In genomic region chr11:32444266-32444665, GRCm38 (mm10) we compare ENCODE assay signal across 23 mouse cellular contexts. TPM values are rescaled to one million over a fixed set of nuclear protein-coding genes. Genes with fewer than 3 reads are reported as not detected.
DNase-seq lines count a peak whose midpoint lies in the region; ATAC-seq and TF ChIP-seq lines count a peak whose summit lies in the region.
"Had no signal": no experiment of that assay in that cellular context is flagged by ENCODE, and none has a peak within 500 bp of the region (broad histone marks: within the 10 kb centered on the region; RNA-seq: fewer than 3 reads in every experiment).

No protein-coding gene starts in this region.

- 17% methylated on average over 1 of the region's 1 CpGs for WGBS in hindbrain, postnatal 0 days

- TF ChIP-seq POLR2A in brain, embryonic 14.5 days (IDR thresholded peaks at IDR 0.05; ENCODE audit: borderline replicate concordance, extremely low read depth, insufficient read depth, insufficient read length, poor library complexity, severe bottlenecking), result no peak

- no peak overlapping the region for H3K4me3 ChIP-seq in hindbrain, postnatal 0 days (ENCODE audit: low read length)
- H3K4me3 ChIP-seq: embryonic facial prominence, embryonic 13.5 days; embryonic facial prominence, embryonic 15.5 days; erythroblast, embryonic 14.5 days; forebrain, embryonic 10.5 days; forebrain, embryonic 12.5 days had no signal

- no peak overlapping the region for H3K9ac ChIP-seq in hindbrain, postnatal 0 days (replicated peaks; ENCODE audit: low read length)
- H3K9ac ChIP-seq: embryonic facial prominence, embryonic 13.5 days; embryonic facial prominence, embryonic 15.5 days; forebrain, embryonic 12.5 days had no signal

- ATAC-seq in hindbrain, postnatal 0 days, result no peak
- ATAC-seq: activated CD4-positive, CD25-positive, alpha-beta regulatory T cell, adult 4 months; forebrain, embryonic 16.5 days; Patski had no signal

- no peaks in the 10 kb centered on the region for H3K4me1 ChIP-seq in hindbrain, postnatal 0 days (ENCODE audit: insufficient read depth, low read length)
- H3K4me1 ChIP-seq: embryonic facial prominence, embryonic 13.5 days; embryonic facial prominence, embryonic 15.5 days; forebrain, embryonic 12.5 days had no signal

- H3K27me3 ChIP-seq in hindbrain, postnatal 0 days (ENCODE audit: insufficient read depth, low read length), result no peaks in the 10 kb centered on the region
- H3K27me3 ChIP-seq: embryonic facial prominence, embryonic 13.5 days; embryonic facial prominence, embryonic 15.5 days; Patski had no signal

- no peak overlapping the region for H3K27ac ChIP-seq in hindbrain, postnatal 0 days
- H3K27ac ChIP-seq: embryonic facial prominence, embryonic 13.5 days; embryonic facial prominence, embryonic 15.5 days; forebrain, embryonic 10.5 days; forebrain, embryonic 12.5 days had no signal

- H3K4me2 ChIP-seq in hindbrain, postnatal 0 days (ENCODE audit: low read depth, low read length), result no peak overlapping the region
- H3K4me2 ChIP-seq: embryonic facial prominence, embryonic 13.5 days; embryonic facial prominence, embryonic 15.5 days; forebrain, embryonic 12.5 days had no signal

- no peaks in the 10 kb centered on the region for H3K9me3 ChIP-seq in hindbrain, postnatal 0 days (ENCODE audit: low read length)
- H3K9me3 ChIP-seq: embryonic facial prominence, embryonic 13.5 days; embryonic facial prominence, embryonic 15.5 days; forebrain, embryonic 10.5 days; forebrain, embryonic 12.5 days had no signal

- no peak for TF ChIP-seq CTCF in brain, embryonic 14.5 days (IDR thresholded peaks at IDR 0.05; ENCODE audit: borderline replicate concordance, extremely low read depth, insufficient read depth, insufficient read length)
- TF ChIP-seq CTCF in hindbrain, postnatal 0 days (IDR thresholded peaks at IDR 0.05; ENCODE audit: low read depth), result no peak

- H3K36me3 ChIP-seq in hindbrain, postnatal 0 days (ENCODE audit: insufficient read depth, low read length), result no peaks in the 10 kb centered on the region
- H3K36me3 ChIP-seq: embryonic facial prominence, embryonic 13.5 days; embryonic facial prominence, embryonic 15.5 days; forebrain, embryonic 10.5 days; forebrain, embryonic 12.5 days had no signal

- peak; percentile 85 for DNase-seq in Muller cell, postnatal 12 days (ENCODE audit: inconsistent ontology term)
- peak; percentile 62 for DNase-seq in brain, embryonic 14.5 days (ENCODE audit: low read depth)
- peak; percentile 71 for DNase-seq in retina, postnatal 1 day
- no peak for DNase-seq in layer of hippocampus, adult 8-10 months (ENCODE audit: low spot score in 2 of 2)
- no peak for DNase-seq in hindbrain, postnatal 0 days (ENCODE audit: low spot score)
- DNase-seq: adrenal gland, adult 8-10 months; adrenal gland, postnatal 14 days; adrenal gland, postnatal 36 days; cerebellum, adult 11 months; cerebellum, adult 18-20 months; cerebellum, adult 8-10 months; cerebellum, adult 9-11 months; cerebellum, postnatal 14 days; cerebellum, postnatal 36 days; embryo, embryonic 11 days had no signal

RNA-seq across cellular contexts. Expression of gene Ubtd2, which starts 10.9 kb away (rescaled TPM):
- polyA plus RNA-seq in brain, embryonic 14.5 days (2012; rRNA removed), result 60.6 and 70.7 TPM in 2 replicates
- total RNA-seq in layer of hippocampus, adult 8-10 months (2022), result 10 to 100 TPM; 26.3 to 28.8 (median 28.3) TPM
- total RNA-seq in hindbrain, postnatal 0 days (2014; rRNA removed), result 47.4 and 53.8 TPM in 2 replicates
- 30.6 TPM in 2 replicates for polyA plus RNA-seq in hindbrain, postnatal 0 days (2015; fragmentation: Nextera tagmentation; extraction: Ambion mirVana)

Comparison
In these comparisons a context has a peak if more than half of its experiments do, and no peak if none do; other contexts are left out.
1. DNase-seq: peak in Muller cell, postnatal 12 days (single experiment), brain, embryonic 14.5 days (single experiment) and retina, postnatal 1 day (single experiment); none in layer of hippocampus, adult 8-10 months (0 of 2) and hindbrain, postnatal 0 days (single experiment).